Mouse (Mus musculus) cortical plate, adult 2 months (tissue): ENCODE data around the gene Cby3. TPM values are rescaled to one million over a fixed set of nuclear protein-coding genes. Genes with fewer than 3 reads are reported as not detected.
"Not testable (repeated sequence)": the region's sequence is repeated elsewhere in the genome, so short reads cannot be mapped to it uniquely, and the experiment has no call there.

Experiments
- H3K27ac ChIP-seq: fragments of 200-500 bp; 2 replicates; pipeline ENCODE4 v1.5.1; 2012; ENCODE audit warnings: low read length, control low read depth, inconsistent platforms; ENCODE audit not compliant: insufficient read depth
- H3K4me1 ChIP-seq: fragments of 200-500 bp; 2 replicates; pipeline ENCODE4 v1.6.1; 2011; ENCODE audit warnings: low read length; ENCODE audit not compliant: control insufficient read depth, insufficient read depth
- H3K4me3 ChIP-seq: fragments of 200-500 bp; 2 replicates; pipeline ENCODE4 v1.5.1; 2011; ENCODE audit warnings: mild to moderate bottlenecking, low read length, control low read depth; ENCODE audit not compliant: insufficient read depth
- CTCF ChIP-seq: fragments of 200-500 bp; IDR thresholded peaks from 2 replicates; pipeline ENCODE4 v1.5.1; 2011; ENCODE audit warnings: mild to moderate bottlenecking, control low read depth, low read length; ENCODE audit not compliant: insufficient read depth; ENCODE audit errors: extremely low read depth
- POLR2A ChIP-seq: fragments of 200-500 bp; IDR thresholded peaks from 2 replicates; pipeline ENCODE4 v1.6.1; 2011; ENCODE audit warnings: mild to moderate bottlenecking, low read length, control low read depth; ENCODE audit not compliant: insufficient read depth; ENCODE audit errors: extremely low read depth
- polyA plus RNA-seq: library from polyadenylated mRNA; depleted of rRNA; stranded (reverse); fragments of >200 nt; gene quantifications from 2 replicates; pipeline ENCODE4 v1.2.3, GENCODE M21; 2012; rRNA removed

Cby3 gene
- polyA plus RNA-seq: 0.53 and 0.71 TPM in 2 replicates

- Histone ChIP-seq H3K4me1 (no peaks in the 10 kb centered on the region), H3K4me3 (no peak within 1 kb of the TSS), H3K27ac (no peak within 1 kb of the TSS)
- TF ChIP-seq POLR2A (no peak), CTCF (no peak)
Measured at GRCm38 (mm10) chr11:50354162-50354561, at the start of gene Cby3. Gene Cby3 (plus strand): TSS chr11:50354462.

DNA sequence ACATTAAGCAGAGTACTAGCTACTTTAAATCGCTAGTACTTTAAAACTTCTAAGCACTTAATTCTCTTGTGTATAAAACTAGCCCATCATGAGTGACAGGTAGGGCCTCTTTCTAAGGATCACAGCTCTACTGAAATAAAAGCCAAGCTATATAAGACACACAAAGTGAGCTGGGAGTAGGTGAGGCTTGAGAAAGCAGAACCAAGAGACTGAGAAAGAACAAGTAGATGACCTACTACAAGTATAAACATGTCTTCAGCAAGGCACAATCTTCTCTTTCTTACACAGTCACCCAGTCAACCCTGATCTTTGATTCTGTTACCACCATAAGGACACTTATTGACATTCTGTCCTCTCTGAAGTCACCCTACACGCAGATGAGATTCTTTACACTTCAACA, 41.5 kb upstream of the Cby3 start:
- H3K4me3 ChIP-seq: no peak overlapping the region
- no peaks in the 10 kb centered on the region for H3K4me1 ChIP-seq
- TF ChIP-seq POLR2A: no peak
- no peak for TF ChIP-seq CTCF
- H3K27ac ChIP-seq: no peak overlapping the region

GRCm38 (mm10) chr11:50319343-50319742, 34.9 kb upstream of the Cby3 start:
- H3K4me3 ChIP-seq, H3K27ac ChIP-seq, H3K4me1 ChIP-seq: not testable (repeated sequence)

GRCm38 (mm10) chr11:50321239-50321638, 33.0 kb upstream of the Cby3 start:
- Histone ChIP-seq H3K27ac (no peak overlapping the region), H3K4me1 (peaks cover 5% of the 10 kb centered on the region; the same call in 1 of the 2 replicates), H3K4me3 (no peak overlapping the region)
- no peak for TF ChIP-seq POLR2A
- no peak for TF ChIP-seq CTCF

DNA sequence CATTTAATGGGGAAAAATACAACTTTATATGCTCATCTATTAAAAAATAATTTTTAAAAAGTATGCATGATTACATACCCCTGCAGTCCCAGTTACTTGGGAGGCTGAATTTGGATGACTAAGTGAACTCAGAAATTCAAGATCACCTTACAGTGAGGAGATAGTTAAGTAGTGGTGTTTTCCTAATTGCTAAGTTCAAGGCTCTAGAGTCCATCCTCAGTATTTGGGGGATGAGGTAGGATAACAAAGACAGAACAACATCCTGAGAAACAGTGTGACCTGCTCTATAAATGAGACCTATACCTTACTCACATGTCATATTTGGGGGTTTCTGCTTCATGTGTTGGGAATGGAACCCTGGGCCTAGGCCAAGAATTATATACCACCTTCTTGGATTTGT, 31.9 kb upstream of the Cby3 start:
- Histone ChIP-seq H3K27ac (no peak overlapping the region), H3K4me1 (peaks cover 5% of the 10 kb centered on the region; the same call in 1 of the 2 replicates), H3K4me3 (no peak overlapping the region)
- no peak for TF ChIP-seq CTCF
- no peak for TF ChIP-seq POLR2A

GRCm38 (mm10) chr11:50323843-50324242, 30.4 kb upstream of the Cby3 start:
- no peak for TF ChIP-seq CTCF
- no peak for TF ChIP-seq POLR2A
- H3K4me1 ChIP-seq: peaks cover 5% of the 10 kb centered on the region; the same call in 1 of the 2 replicates
- no peak overlapping the region for H3K27ac ChIP-seq
- H3K4me3 ChIP-seq: peak overlapping the region; percentile 62; the same call in 1 of the 2 replicates

- Histone ChIP-seq H3K4me1 (peaks cover 5% of the 10 kb centered on the region; the same call in 1 of the 2 replicates), H3K4me3 (peak overlapping the region; percentile 62), H3K27ac (peak overlapping the region; percentile 46; the same call in 1 of the 2 replicates)
- TF ChIP-seq CTCF (no peak), POLR2A (no peak)
Measured at GRCm38 (mm10) chr11:50324751-50325471, 29.4 kb upstream of the Cby3 start.

- peak within 1 kb of the TSS; percentile 62 for H3K4me3 ChIP-seq
- peaks cover 5% of the 10 kb centered on the region; the same call in 1 of the 2 replicates for H3K4me1 ChIP-seq
- H3K27ac ChIP-seq: peak within 1 kb of the TSS; percentile 82
- no peak for TF ChIP-seq CTCF
- TF ChIP-seq POLR2A: peak; percentile 93
Measured at GRCm38 (mm10) chr11:50325496-50326301, 28.6 kb upstream of the Cby3 start, which contains the start of gene Canx. Gene Canx (minus strand): TSS chr11:50325673.

GRCm38 (mm10) chr11:50326302-50326966, 27.8 kb upstream of the Cby3 start:
- peak overlapping the region; percentile 82 for H3K27ac ChIP-seq
- TF ChIP-seq POLR2A (no peak), CTCF (no peak)
- peak overlapping the region; percentile 62 for H3K4me3 ChIP-seq
- peaks cover 5% of the 10 kb centered on the region; the same call in 1 of the 2 replicates for H3K4me1 ChIP-seq
